Mouse (Mus musculus) embryonic facial prominence, embryonic 15.5 days (tissue): Measurements from ENCODE around the gene Fgg. TPM values are rescaled to one million over a fixed set of nuclear protein-coding genes. Genes with fewer than 3 reads are reported as not detected.

Experiments
- ATAC-seq: fragments of 200-750 bp; cut with Nextera tagmentation; 2 replicates; pipeline ENCODE4 v1.8.0; 2017; ENCODE audit warnings: low read depth, moderate TSS enrichment; ENCODE audit not compliant: insufficient number of reproducible peaks, low FRiP score, low TSS enrichment
- H3K27ac ChIP-seq: fragments of 300-500 bp; sonication (generic); replicated peaks from 2 replicates; pipeline ENCODE4 v1.5.1; 2015; ENCODE audit warnings: mild to moderate bottlenecking, inconsistent platforms
- H3K27me3 ChIP-seq: fragments of 300-500 bp; sonication (generic); 2 replicates; pipeline ENCODE4 v1.6.1; 2015; ENCODE audit warnings: inconsistent platforms
- H3K36me3 ChIP-seq: fragments of 300-500 bp; sonication (generic); 2 replicates; pipeline ENCODE4 v1.6.1; 2015; ENCODE audit warnings: mild to moderate bottlenecking, inconsistent platforms
- H3K4me1 ChIP-seq: fragments of 300-500 bp; sonication (generic); 2 replicates; pipeline ENCODE4 v1.6.1; 2015; ENCODE audit warnings: inconsistent platforms
- H3K4me2 ChIP-seq: fragments of 300-500 bp; sonication (generic); replicated peaks from 2 replicates; pipeline ENCODE4 v1.6.1; 2015; ENCODE audit warnings: mild to moderate bottlenecking, inconsistent platforms
- H3K4me3 ChIP-seq: fragments of 300-500 bp; sonication (generic); replicated peaks from 2 replicates; pipeline ENCODE4 v1.5.1; 2015; ENCODE audit warnings: mild to moderate bottlenecking, inconsistent platforms
- H3K9ac ChIP-seq: fragments of 300-500 bp; sonication (generic); 2 replicates; pipeline ENCODE4 v1.6.1; 2015; ENCODE audit warnings: inconsistent platforms
- H3K9me3 ChIP-seq: fragments of 300-500 bp; sonication (generic); replicated peaks from 2 replicates; pipeline ENCODE4 v1.6.1; 2016; ENCODE audit warnings: inconsistent platforms
- WGBS: fragments of 180-500 bp; shearing (Covaris S2); methylation state at CpG from one replicate; pipeline ENCODE4 v1.1.7; 2015; 5-methylcytosine and 5-hydroxymethylcytosine counted together
- polyA plus RNA-seq: library from polyadenylated mRNA; unstranded; fragments of >200 nt; fragmentation: Nextera tagmentation; extraction: Ambion mirVana; gene quantifications from 2 replicates; pipeline ENCODE4 v1.2.1, GENCODE M21; 2015

Fgg gene
- polyA plus RNA-seq = not detected in 2 replicates

- 0 out of 2 replicates have a peak, but pooled peaks cover 4% of the 10 kb centered on the region for H3K27me3 ChIP-seq
- 40% methylated on average over 7 of the region's 7 CpGs for WGBS
- ATAC-seq = no peak
- no peak within 1 kb of the TSS for H3K4me3 ChIP-seq
- H3K4me2 ChIP-seq = no peak within 1 kb of the TSS
- H3K36me3 ChIP-seq = no peaks in the 10 kb centered on the region
- H3K27ac ChIP-seq = no peak within 1 kb of the TSS
- no peaks in the 10 kb centered on the region for H3K9me3 ChIP-seq
- no peaks in the 10 kb centered on the region for H3K4me1 ChIP-seq
- H3K9ac ChIP-seq = no peak within 1 kb of the TSS
These were observed at the start of gene Fgg for GRCm38 (mm10) chr3:83007557-83007956. Fgg (plus strand) TSS chr3:83007724.

- Histone ChIP-seq H3K36me3 (no peaks in the 10 kb centered on the region), H3K9ac (no peak overlapping the region), H3K4me3 (no peak overlapping the region), H3K27ac (no peak overlapping the region), H3K9me3 (no peaks in the 10 kb centered on the region), H3K4me1 (no peaks in the 10 kb centered on the region), H3K27me3 (no peaks in the 10 kb centered on the region), H3K4me2 (no peak overlapping the region)
- 65% methylated on average over 3 of the region's 3 CpGs for WGBS
- no peak for ATAC-seq
These were observed 36.5 kb upstream of the Fgg start for GRCm38 (mm10) chr3:82971046-82971445.

- 67% methylated on average over 6 of the region's 6 CpGs for WGBS
- Histone ChIP-seq H3K4me1 (no peaks in the 10 kb centered on the region), H3K4me2 (no peak overlapping the region), H3K27ac (no peak overlapping the region), H3K27me3 (no peaks in the 10 kb centered on the region), H3K36me3 (no peaks in the 10 kb centered on the region), H3K4me3 (no peak overlapping the region), H3K9me3 (no peaks in the 10 kb centered on the region), H3K9ac (no peak overlapping the region)
- no peak for ATAC-seq
These were observed 26.7 kb upstream of the Fgg start for GRCm38 (mm10) chr3:82980818-82981217.

- WGBS = 85% methylated on average over 8 of the region's 8 CpGs
- Histone ChIP-seq H3K27me3 (no peaks in the 10 kb centered on the region), H3K36me3 (no peaks in the 10 kb centered on the region), H3K9ac (no peak overlapping the region), H3K4me3 (no peak overlapping the region), H3K4me1 (no peaks in the 10 kb centered on the region), H3K27ac (no peak overlapping the region), H3K4me2 (no peak overlapping the region), H3K9me3 (no peaks in the 10 kb centered on the region)
- no peak for ATAC-seq
These were observed 25.7 kb upstream of the Fgg start for GRCm38 (mm10) chr3:82981861-82982260.

GRCm38 (mm10) chr3:82984840-82985239, 22.7 kb upstream of the Fgg start:
- 78% methylated on average over 2 of the region's 2 CpGs for WGBS

GRCm38 (mm10) chr3:82991963-82992362, 15.6 kb upstream of the Fgg start:
- H3K9ac ChIP-seq = no peak overlapping the region
- no peak overlapping the region for H3K27ac ChIP-seq
- peaks cover 15% of the 10 kb centered on the region for H3K27me3 ChIP-seq
- ATAC-seq = no peak
- peaks cover 7% of the 10 kb centered on the region for H3K4me1 ChIP-seq
- H3K4me2 ChIP-seq = no peak overlapping the region
- H3K4me3 ChIP-seq = no peak overlapping the region
- H3K9me3 ChIP-seq = no peaks in the 10 kb centered on the region
- H3K36me3 ChIP-seq = no peaks in the 10 kb centered on the region
- 59% methylated on average over 12 of the region's 12 CpGs for WGBS

More at GRCm38 (mm10) chr3:82984840-82985239, 22.7 kb upstream of the Fgg start:
- Histone ChIP-seq H3K27ac (no peak overlapping the region), H3K4me2 (no peak overlapping the region), H3K36me3 (no peaks in the 10 kb centered on the region), H3K9me3 (no peaks in the 10 kb centered on the region), H3K27me3 (no peaks in the 10 kb centered on the region), H3K9ac (no peak overlapping the region), H3K4me3 (no peak overlapping the region), H3K4me1 (no peaks in the 10 kb centered on the region)
- ATAC-seq = no peak

GRCm38 (mm10) chr3:82992956-82993355, 14.6 kb upstream of the Fgg start:
- peaks cover 15% of the 10 kb centered on the region for H3K27me3 ChIP-seq
- no peak overlapping the region for H3K4me2 ChIP-seq
- no peak overlapping the region for H3K4me3 ChIP-seq
- H3K27ac ChIP-seq = no peak overlapping the region
- no peaks in the 10 kb centered on the region for H3K36me3 ChIP-seq
- peaks cover 7% of the 10 kb centered on the region for H3K4me1 ChIP-seq
- H3K9me3 ChIP-seq = no peaks in the 10 kb centered on the region
- no peak overlapping the region for H3K9ac ChIP-seq
- ATAC-seq = no peak
- 87% methylated on average over 6 of the region's 6 CpGs for WGBS

- H3K36me3 ChIP-seq = no peaks in the 10 kb centered on the region
- no peak overlapping the region; the same call in 1 of the 2 replicates for H3K9ac ChIP-seq
- peaks cover 15% of the 10 kb centered on the region for H3K27me3 ChIP-seq
- 1% methylated on average over 24 of the region's 24 CpGs for WGBS
- peak overlapping the region; percentile 52 for H3K4me2 ChIP-seq
- peak overlapping the region; percentile 25 for H3K4me3 ChIP-seq
- no peaks in the 10 kb centered on the region for H3K9me3 ChIP-seq
- no peak overlapping the region for H3K27ac ChIP-seq
- peaks cover 7% of the 10 kb centered on the region for H3K4me1 ChIP-seq
- no peak; the same call in 1 of the 2 replicates for ATAC-seq
These were observed 12.2 kb upstream of the Fgg start for GRCm38 (mm10) chr3:82995368-82995767.

- H3K4me3 ChIP-seq = no peak overlapping the region
- no peaks in the 10 kb centered on the region for H3K9me3 ChIP-seq
- WGBS = 62% methylated on average over 3 of the region's 3 CpGs
- H3K27me3 ChIP-seq = peaks cover 15% of the 10 kb centered on the region
- no peak overlapping the region for H3K9ac ChIP-seq
- no peaks in the 10 kb centered on the region for H3K36me3 ChIP-seq
- H3K4me2 ChIP-seq = no peak overlapping the region
- H3K27ac ChIP-seq = no peak overlapping the region
- peaks cover 7% of the 10 kb centered on the region for H3K4me1 ChIP-seq
- ATAC-seq = no peak
These were observed 10.9 kb upstream of the Fgg start for GRCm38 (mm10) chr3:82996656-82997055.

GRCm38 (mm10) chr3:82998772-82999463, 8.6 kb upstream of the Fgg start:
- no peak overlapping the region for H3K4me2 ChIP-seq
- H3K27me3 ChIP-seq = peaks cover 15% of the 10 kb centered on the region
- H3K36me3 ChIP-seq = no peaks in the 10 kb centered on the region
- no peak overlapping the region for H3K4me3 ChIP-seq
- 26% methylated on average over 8 of the region's 8 CpGs for WGBS
- H3K27ac ChIP-seq = no peak overlapping the region
- no peak overlapping the region for H3K9ac ChIP-seq
- H3K4me1 ChIP-seq = peaks cover 7% of the 10 kb centered on the region
- no peaks in the 10 kb centered on the region for H3K9me3 ChIP-seq
- ATAC-seq = peak; percentile 83

- H3K4me3 ChIP-seq = no peak overlapping the region
- H3K27ac ChIP-seq = no peak overlapping the region
- 80% methylated on average over 9 of the region's 9 CpGs for WGBS
- no peak for ATAC-seq
- H3K36me3 ChIP-seq = no peaks in the 10 kb centered on the region
- H3K4me2 ChIP-seq = no peak overlapping the region
- no peak overlapping the region for H3K9ac ChIP-seq
- H3K27me3 ChIP-seq = peaks cover 7% of the 10 kb centered on the region
- H3K9me3 ChIP-seq = no peaks in the 10 kb centered on the region
- H3K4me1 ChIP-seq = peaks cover 6% of the 10 kb centered on the region
These were observed 7.5 kb upstream of the Fgg start for GRCm38 (mm10) chr3:82999995-83000394.

GRCm38 (mm10) chr3:83002191-83002590, 5.3 kb upstream of the Fgg start:
- H3K36me3 ChIP-seq = no peaks in the 10 kb centered on the region

More at GRCm38 (mm10) chr3:83002191-83002590, 5.3 kb upstream of the Fgg start:
- whole genome bisulfite sequencing = 0% methylated on average over 2 of the region's 2 CpGs
- Histone ChIP-seq H3K27ac (no peak overlapping the region), H3K4me1 (no peaks in the 10 kb centered on the region), H3K27me3 (no peaks in the 10 kb centered on the region), H3K4me2 (no peak overlapping the region), H3K9me3 (no peaks in the 10 kb centered on the region), H3K9ac (no peak overlapping the region), H3K4me3 (no peak overlapping the region)
- ATAC-seq = no peak
